ENCODE assay signal across 28 mouse cellular contexts in the genomic region with DNA sequence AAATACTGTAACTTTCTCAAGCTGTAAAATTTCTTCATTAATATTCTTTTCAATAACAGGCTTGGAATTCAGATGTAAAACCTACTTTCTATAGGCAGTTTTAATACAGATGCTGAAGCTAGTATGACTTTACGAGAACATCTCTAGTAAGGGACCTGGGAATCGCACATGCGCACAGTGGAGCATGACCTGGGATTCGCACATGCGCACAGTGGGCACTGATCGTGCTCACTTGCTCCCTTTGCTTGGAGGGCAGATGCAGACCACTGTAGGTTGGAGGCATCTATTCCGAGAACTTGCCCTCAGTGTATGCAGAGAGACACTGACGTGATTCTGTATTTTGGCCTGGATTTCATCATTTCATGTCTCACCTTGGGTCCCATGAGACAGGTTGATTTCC.
"Had no signal": no experiment of that assay in that cellular context is flagged by ENCODE, and none has a peak within 500 bp of the region (broad histone marks: within the 10 kb centered on the region; RNA-seq: fewer than 3 reads in every experiment).

No protein-coding gene starts in this region.

- H3K27me3 ChIP-seq: heart, embryonic 12.5 days; hindbrain, embryonic 12.5 days; kidney, embryonic 15.5 days; limb, embryonic 13.5 days; limb, embryonic 15.5 days had no signal

- ATAC-seq: hindbrain, embryonic 16.5 days; inflammation-experienced regulatory T-cells, adult 6 months; intestine, embryonic 16.5 days; liver, embryonic 12.5 days had no signal

- H3K27ac ChIP-seq: heart, adult 2 months; hindbrain, embryonic 12.5 days; hindbrain, embryonic 14.5 days; kidney, embryonic 15.5 days; kidney, postnatal 0 days; limb, embryonic 13.5 days; limb, embryonic 15.5 days; liver, embryonic 12.5 days; liver, embryonic 14.5 days had no signal

- H3K4me2 ChIP-seq: heart, embryonic 12.5 days; hindbrain, embryonic 12.5 days; hindbrain, embryonic 14.5 days; kidney, embryonic 15.5 days; limb, embryonic 13.5 days; limb, embryonic 15.5 days; liver, embryonic 12.5 days had no signal

- DNase-seq: gastrocnemius, postnatal 14 days; gastrocnemius, postnatal 36 days; heart, adult 11 months; heart, adult 2 months; heart, postnatal 10 days; heart, postnatal 4 days; kidney, adult 11 months; kidney, adult 2 months; kidney, adult 9 months; kidney, postnatal 14 days; kidney, postnatal 36 days; layer of hippocampus, adult 9-11 months; layer of hippocampus, postnatal 36 days; left cerebral cortex, postnatal 4 days had no signal

- H3K9ac ChIP-seq: heart, embryonic 12.5 days; hindbrain, embryonic 12.5 days; hindbrain, embryonic 14.5 days; kidney, embryonic 15.5 days; limb, embryonic 13.5 days; limb, embryonic 15.5 days; liver, embryonic 12.5 days; liver, embryonic 14.5 days had no signal

- H3K9me3 ChIP-seq: heart, embryonic 10.5 days; heart, embryonic 12.5 days; hindbrain, embryonic 10.5 days; hindbrain, embryonic 12.5 days; kidney, embryonic 15.5 days; limb, embryonic 13.5 days; limb, embryonic 15.5 days; liver, embryonic 12.5 days had no signal

- H3K36me3 ChIP-seq: heart, embryonic 10.5 days; heart, embryonic 12.5 days; hindbrain, embryonic 10.5 days; hindbrain, embryonic 12.5 days; kidney, embryonic 15.5 days; limb, embryonic 13.5 days; limb, embryonic 15.5 days; liver, embryonic 12.5 days had no signal

- H3K4me3 ChIP-seq: heart, adult 2 months; heart, embryonic 10.5 days; heart, embryonic 12.5 days; hindbrain, embryonic 10.5 days; hindbrain, embryonic 12.5 days; kidney, embryonic 15.5 days; limb, embryonic 13.5 days; limb, embryonic 15.5 days; liver, embryonic 12.5 days had no signal
